Mouse (Mus musculus): Measurements from ENCODE around the gene Cacng1. TPM values are rescaled to one million over a fixed set of nuclear protein-coding genes. Genes with fewer than 3 reads are reported as not detected.

The Cacng1 gene
- polyA plus RNA-seq, 1 experiment: 1.4 TPM

DNA sequence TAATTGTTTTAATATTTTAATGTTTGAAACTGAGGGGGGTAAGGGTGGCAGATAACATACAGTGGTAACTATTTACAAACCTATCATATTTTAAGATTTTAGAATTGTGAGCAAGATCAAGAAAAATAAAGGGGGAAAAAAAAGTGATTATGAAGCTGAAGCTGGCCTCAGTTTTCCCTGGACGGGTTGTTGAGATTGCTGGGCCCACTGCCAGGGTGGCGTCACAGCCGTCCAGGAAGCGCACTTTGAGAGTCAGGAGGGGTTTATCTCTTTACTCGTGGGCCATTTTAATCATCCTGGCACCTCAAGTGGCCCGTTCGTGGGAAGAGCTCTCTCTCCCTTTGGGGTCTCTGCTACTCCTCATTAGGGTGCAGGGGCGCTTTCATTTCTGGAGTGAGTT, 24.8 kb downstream of the Cacng1 start:
- WGBS: 64% methylated on average over 8 of the region's 8 CpGs
- Histone ChIP-seq H3K27me3 (replicated peaks; ENCODE audit: control insufficient read depth, insufficient read depth, low read length) (no peaks in the 10 kb centered on the region), H3K4me3 (ENCODE audit: insufficient read depth, low read depth, low read length) (no peak overlapping the region), H3K27ac (ENCODE audit: insufficient read depth, low read depth, low read length) (no peak overlapping the region), H3K4me1 (ENCODE audit: control insufficient read depth, insufficient read depth, low read length) (no peaks in the 10 kb centered on the region), H3K36me3 (ENCODE audit: control insufficient read depth, insufficient read depth, low read length) (peaks cover 1% of the 10 kb centered on the region; the same call in 1 of the 2 replicates)
- DNase-seq: peak; percentile 14
- TF ChIP-seq CTCF (conservative IDR thresholded peaks at IDR 0.05; ENCODE audit: insufficient read depth, insufficient read length, low read depth, low read length) (no peak), POLR2A (IDR thresholded peaks at IDR 0.05; ENCODE audit: low read depth, low read length) (no peak)

GRCm38 (mm10) chr11:107688480-107688879, 27.8 kb downstream of the Cacng1 start:
- peaks cover 2% of the 10 kb centered on the region for H3K36me3 ChIP-seq (ENCODE audit: control insufficient read depth, insufficient read depth, low read length)
- TF ChIP-seq POLR2A (IDR thresholded peaks at IDR 0.05; ENCODE audit: low read depth, low read length): no peak
- no peak for TF ChIP-seq CTCF (conservative IDR thresholded peaks at IDR 0.05; ENCODE audit: insufficient read depth, insufficient read length, low read depth, low read length)
- H3K4me3 ChIP-seq (ENCODE audit: insufficient read depth, low read depth, low read length): no peak overlapping the region
- no peaks in the 10 kb centered on the region for H3K27me3 ChIP-seq (replicated peaks; ENCODE audit: control insufficient read depth, insufficient read depth, low read length)
- DNase-seq: no peak
- H3K27ac ChIP-seq (ENCODE audit: insufficient read depth, low read depth, low read length): no peak overlapping the region
- no peaks in the 10 kb centered on the region for H3K4me1 ChIP-seq (ENCODE audit: control insufficient read depth, insufficient read depth, low read length)
- 83% methylated on average over 10 of the region's 10 CpGs for WGBS

GRCm38 (mm10) chr11:107686290-107686689, 30.0 kb downstream of the Cacng1 start:
- H3K36me3 ChIP-seq (ENCODE audit: control insufficient read depth, insufficient read depth, low read length): peaks cover 2% of the 10 kb centered on the region
- DNase-seq: no peak
- H3K4me1 ChIP-seq (ENCODE audit: control insufficient read depth, insufficient read depth, low read length): no peaks in the 10 kb centered on the region
- WGBS: 92% methylated on average over 20 of the region's 20 CpGs
- no peak overlapping the region for H3K27ac ChIP-seq (ENCODE audit: insufficient read depth, low read depth, low read length)
- no peak overlapping the region for H3K4me3 ChIP-seq (ENCODE audit: insufficient read depth, low read depth, low read length)
- no peak for TF ChIP-seq POLR2A (IDR thresholded peaks at IDR 0.05; ENCODE audit: low read depth, low read length)
- no peak for TF ChIP-seq CTCF (conservative IDR thresholded peaks at IDR 0.05; ENCODE audit: insufficient read depth, insufficient read length, low read depth, low read length)
- no peaks in the 10 kb centered on the region for H3K27me3 ChIP-seq (replicated peaks; ENCODE audit: control insufficient read depth, insufficient read depth, low read length)

- Histone ChIP-seq H3K27ac (ENCODE audit: insufficient read depth, low read depth, low read length) (no peak overlapping the region), H3K4me3 (ENCODE audit: insufficient read depth, low read depth, low read length) (no peak overlapping the region), H3K27me3 (replicated peaks; ENCODE audit: control insufficient read depth, insufficient read depth, low read length) (no peaks in the 10 kb centered on the region), H3K4me1 (ENCODE audit: control insufficient read depth, insufficient read depth, low read length) (no peaks in the 10 kb centered on the region), H3K36me3 (ENCODE audit: control insufficient read depth, insufficient read depth, low read length) (peaks cover 2% of the 10 kb centered on the region)
- TF ChIP-seq CTCF (conservative IDR thresholded peaks at IDR 0.05; ENCODE audit: insufficient read depth, insufficient read length, low read depth, low read length) (no peak), POLR2A (IDR thresholded peaks at IDR 0.05; ENCODE audit: low read depth, low read length) (no peak)
- 87% methylated on average over 19 of the region's 19 CpGs for WGBS
- no peak for DNase-seq
These were observed 32.5 kb downstream of the Cacng1 start for GRCm38 (mm10) chr11:107683544-107684465.

DNA sequence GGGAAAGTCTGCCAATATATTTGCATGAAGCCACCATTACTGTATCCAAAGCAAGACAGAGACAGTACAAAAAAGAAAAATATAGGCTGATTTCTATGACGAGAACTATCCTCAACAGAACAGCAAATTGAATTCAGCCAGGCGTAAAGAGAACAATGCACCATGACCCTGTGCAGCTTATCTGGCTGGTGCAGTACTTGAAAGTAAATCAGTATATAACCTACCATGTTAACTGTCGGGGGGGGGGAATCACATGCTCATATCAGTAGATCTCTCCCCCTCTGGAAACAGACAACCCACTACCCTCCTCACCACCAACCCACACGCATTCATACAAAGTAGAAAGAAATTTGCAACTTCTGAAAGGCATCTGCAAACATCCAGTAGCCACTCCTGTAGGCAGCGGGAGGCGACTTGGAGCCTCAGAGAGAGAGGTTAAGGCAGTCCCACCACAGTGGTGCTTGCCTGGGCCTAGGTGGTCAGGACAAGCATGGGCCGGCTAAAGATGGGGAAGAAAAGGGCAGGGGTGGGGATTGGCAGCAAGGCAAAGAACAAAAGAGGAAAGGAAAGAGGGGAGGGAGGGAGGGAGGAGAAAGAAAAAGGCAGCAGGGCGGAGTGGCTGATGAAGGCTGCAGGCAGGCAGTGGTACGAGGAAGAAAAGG, 33.5 kb downstream of the Cacng1 start:
- WGBS: 81% methylated on average over 9 of the region's 9 CpGs
- TF ChIP-seq POLR2A (IDR thresholded peaks at IDR 0.05; ENCODE audit: low read depth, low read length) (no peak), CTCF (conservative IDR thresholded peaks at IDR 0.05; ENCODE audit: insufficient read depth, insufficient read length, low read depth, low read length) (no peak)
- no peak overlapping the region for H3K27ac ChIP-seq (ENCODE audit: insufficient read depth, low read depth, low read length)
- H3K27me3 ChIP-seq (replicated peaks; ENCODE audit: control insufficient read depth, insufficient read depth, low read length): no peaks in the 10 kb centered on the region
- peaks cover 2% of the 10 kb centered on the region for H3K36me3 ChIP-seq (ENCODE audit: control insufficient read depth, insufficient read depth, low read length)
- no peak overlapping the region for H3K4me3 ChIP-seq (ENCODE audit: insufficient read depth, low read depth, low read length)
- H3K4me1 ChIP-seq (ENCODE audit: control insufficient read depth, insufficient read depth, low read length): no peaks in the 10 kb centered on the region
- DNase-seq: no peak

GRCm38 (mm10) chr11:107676207-107676940, 39.9 kb downstream of the Cacng1 start:
- no peak for DNase-seq
- WGBS: 63% methylated on average over 17 of the region's 17 CpGs
- Histone ChIP-seq H3K4me1 (ENCODE audit: control insufficient read depth, insufficient read depth, low read length) (no peaks in the 10 kb centered on the region), H3K27ac (ENCODE audit: insufficient read depth, low read depth, low read length) (no peak overlapping the region), H3K36me3 (ENCODE audit: control insufficient read depth, insufficient read depth, low read length) (peaks cover 1% of the 10 kb centered on the region), H3K4me3 (ENCODE audit: insufficient read depth, low read depth, low read length) (no peak overlapping the region), H3K27me3 (replicated peaks; ENCODE audit: control insufficient read depth, insufficient read depth, low read length) (no peaks in the 10 kb centered on the region)
- TF ChIP-seq CTCF (conservative IDR thresholded peaks at IDR 0.05; ENCODE audit: insufficient read depth, insufficient read length, low read depth, low read length) (no peak), POLR2A (IDR thresholded peaks at IDR 0.05; ENCODE audit: low read depth, low read length) (no peak)
